Mouse (Mus musculus): ENCODE measurements around the gene Rhou. TPM values are rescaled to one million over a fixed set of nuclear protein-coding genes. Genes with fewer than 3 reads are reported as not detected.

Rhou gene
- polyA plus RNA-seq, 1 experiment from 2014 or later, result 8.4 TPM

DNA sequence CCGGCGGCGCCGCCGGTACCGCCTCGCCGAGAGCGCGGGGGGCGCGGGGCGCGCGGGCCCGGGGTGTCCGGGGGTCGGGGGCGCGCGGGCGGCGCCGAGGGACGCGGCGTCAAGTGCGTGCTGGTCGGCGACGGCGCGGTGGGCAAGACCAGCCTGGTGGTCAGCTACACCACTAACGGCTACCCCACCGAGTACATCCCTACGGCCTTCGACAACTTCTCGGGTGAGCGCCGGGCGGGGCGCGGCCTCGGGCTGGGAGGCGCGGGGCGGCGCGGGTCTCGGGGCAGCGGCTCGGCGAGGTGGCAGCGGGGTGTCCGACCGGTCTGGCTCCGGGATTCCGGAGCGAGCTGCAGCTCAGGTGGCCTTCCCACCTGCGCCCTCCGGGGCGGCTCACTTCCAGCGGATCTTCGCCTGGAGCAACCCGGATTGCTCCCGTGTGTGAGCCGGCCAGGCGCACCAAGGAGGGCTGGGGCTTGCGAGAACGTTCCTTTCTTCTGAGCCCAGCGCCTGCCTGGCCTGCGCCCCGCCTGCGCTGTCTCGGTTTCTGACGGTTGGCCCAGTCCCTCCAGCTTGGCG is 353 bp downstream of the Rhou start:
- under 1% methylated on average over 35 of the region's 77 CpGs for WGBS
- peaks cover 24% of the 10 kb centered on the region for H3K36me3 ChIP-seq
- peak overlapping the region; percentile 73 for H3K4me3 ChIP-seq
- H3K27me3 ChIP-seq, result no peaks in the 10 kb centered on the region
- peak overlapping the region; percentile 88 for H3K9ac ChIP-seq (replicated peaks)
- H3K4me2 ChIP-seq (replicated peaks), result peak overlapping the region; percentile 70
- H3K9me3 ChIP-seq, result no peaks in the 10 kb centered on the region
- peak overlapping the region; percentile 88 for H3K27ac ChIP-seq (replicated peaks)
- peaks cover 19% of the 10 kb centered on the region for H3K4me1 ChIP-seq
- peak; percentile 70 for ATAC-seq (ENCODE audit: low FRiP score, low read depth)

- Histone ChIP-seq H3K27me3 (no peaks in the 10 kb centered on the region), H3K9me3 (no peaks in the 10 kb centered on the region), H3K27ac (replicated peaks) (no peak overlapping the region), H3K4me2 (replicated peaks) (peak overlapping the region; percentile 70), H3K9ac (replicated peaks) (peak overlapping the region; percentile 88; the same call in 1 of the 2 replicates), H3K4me1 (peaks cover 19% of the 10 kb centered on the region), H3K36me3 (peaks cover 28% of the 10 kb centered on the region), H3K4me3 (peak overlapping the region; percentile 73)
- 6% methylated on average over 5 of the region's 5 CpGs for WGBS
- ATAC-seq (ENCODE audit: low FRiP score, low read depth), result no peak
These were observed 1.0 kb downstream of the Rhou start for GRCm38 (mm10) chr8:123654763-123655162.

DNA sequence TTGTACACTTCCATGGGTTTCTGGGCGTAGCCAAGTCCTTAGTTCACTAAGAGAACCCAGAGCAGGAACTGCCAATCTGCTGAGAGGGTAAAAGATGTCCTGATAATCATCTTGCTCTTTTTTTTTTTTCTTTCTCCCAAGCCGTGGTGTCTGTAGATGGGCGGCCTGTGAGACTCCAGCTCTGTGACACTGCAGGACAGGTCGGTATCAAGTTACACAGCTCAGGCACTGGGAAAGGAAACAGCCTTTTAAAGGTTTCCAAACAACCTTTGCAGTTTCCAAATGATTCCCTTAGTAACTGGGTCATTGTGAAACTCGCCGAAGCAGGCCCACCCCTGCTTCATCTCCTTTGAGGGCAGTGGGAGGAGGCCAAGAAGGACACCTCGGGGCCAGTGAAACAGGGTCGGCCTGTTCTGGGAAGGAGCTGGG is 1.6 kb downstream of the Rhou start:
- 4% methylated on average over 8 of the region's 8 CpGs for WGBS
- H3K4me1 ChIP-seq, result peaks cover 19% of the 10 kb centered on the region
- peak overlapping the region; percentile 73 for H3K4me3 ChIP-seq
- H3K9ac ChIP-seq (replicated peaks), result peak overlapping the region; percentile 88; the same call in 1 of the 2 replicates
- no peak overlapping the region for H3K27ac ChIP-seq (replicated peaks)
- H3K4me2 ChIP-seq (replicated peaks), result peak overlapping the region; percentile 70
- H3K9me3 ChIP-seq, result no peaks in the 10 kb centered on the region
- no peaks in the 10 kb centered on the region for H3K27me3 ChIP-seq
- ATAC-seq (ENCODE audit: low FRiP score, low read depth), result no peak
- peaks cover 28% of the 10 kb centered on the region for H3K36me3 ChIP-seq

DNA sequence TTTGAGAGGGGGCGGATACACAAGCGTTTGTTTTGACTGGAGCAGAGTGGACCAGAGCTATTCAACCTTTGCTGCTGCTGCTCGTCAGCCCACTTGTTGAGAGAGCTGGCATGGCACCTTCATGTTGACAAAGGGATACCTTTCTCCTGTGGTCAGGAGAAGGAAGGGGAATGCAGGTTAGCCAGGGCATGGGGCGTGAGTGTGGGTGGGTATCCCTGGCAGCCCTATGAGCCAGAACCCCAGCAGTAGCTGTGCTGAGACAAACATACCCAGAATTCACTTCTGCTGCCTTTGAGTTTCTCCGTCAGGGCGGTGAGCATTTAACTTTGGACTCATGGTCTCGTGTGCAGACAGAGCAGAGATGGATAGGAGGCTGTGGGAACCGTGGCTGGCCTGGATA is 4.1 kb downstream of the Rhou start:
- H3K36me3 ChIP-seq, result peaks cover 50% of the 10 kb centered on the region
- H3K27me3 ChIP-seq, result no peaks in the 10 kb centered on the region
- no peaks in the 10 kb centered on the region for H3K9me3 ChIP-seq
- H3K27ac ChIP-seq (replicated peaks), result no peak overlapping the region
- no peak overlapping the region for H3K4me3 ChIP-seq
- H3K4me2 ChIP-seq (replicated peaks), result no peak overlapping the region
- WGBS, result 91% methylated on average over 8 of the region's 8 CpGs
- no peak overlapping the region for H3K9ac ChIP-seq (replicated peaks)
- no peak for ATAC-seq (ENCODE audit: low FRiP score, low read depth)
- peaks cover 18% of the 10 kb centered on the region for H3K4me1 ChIP-seq

DNA sequence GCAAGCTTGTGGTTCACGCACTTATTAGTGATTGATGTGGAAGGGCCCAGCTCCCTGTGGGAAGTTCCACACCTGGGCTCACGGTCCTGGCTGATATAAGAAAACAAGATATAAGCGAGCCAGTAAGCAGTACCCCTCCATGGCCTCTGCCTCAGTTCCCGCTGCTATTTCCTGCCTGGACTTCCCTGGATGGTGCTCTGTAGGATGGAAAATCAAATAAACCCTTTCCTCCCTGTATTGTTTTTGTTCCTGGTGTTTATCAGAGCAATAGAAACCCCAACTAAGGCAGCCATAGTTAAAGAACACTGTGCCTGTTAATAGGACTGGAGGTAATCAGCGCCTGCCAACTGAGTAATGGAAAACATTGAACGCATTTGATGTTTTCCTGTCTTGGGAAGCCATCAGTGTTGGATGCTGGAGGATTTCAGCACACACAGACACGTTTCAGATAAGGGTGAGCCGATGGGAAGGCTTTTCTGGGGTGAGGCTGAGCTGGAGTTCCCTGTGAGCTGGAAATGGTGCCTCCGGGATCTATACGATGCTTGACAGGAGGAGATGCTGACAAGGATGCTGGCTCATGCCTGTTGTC is 5.8 kb downstream of the Rhou start:
- no peak overlapping the region for H3K9ac ChIP-seq (replicated peaks)
- no peak overlapping the region for H3K4me3 ChIP-seq
- no peak overlapping the region for H3K4me2 ChIP-seq (replicated peaks)
- H3K4me1 ChIP-seq, result peaks cover 13% of the 10 kb centered on the region
- H3K9me3 ChIP-seq, result no peaks in the 10 kb centered on the region
- no peak overlapping the region for H3K27ac ChIP-seq (replicated peaks)
- H3K36me3 ChIP-seq, result peaks cover 67% of the 10 kb centered on the region
- H3K27me3 ChIP-seq, result no peaks in the 10 kb centered on the region
- 89% methylated on average over 10 of the region's 10 CpGs for WGBS
- no peak for ATAC-seq (ENCODE audit: low FRiP score, low read depth)

- Histone ChIP-seq H3K4me3 (no peak overlapping the region), H3K4me1 (no peaks in the 10 kb centered on the region), H3K9me3 (no peaks in the 10 kb centered on the region), H3K27ac (replicated peaks) (no peak overlapping the region), H3K27me3 (no peaks in the 10 kb centered on the region), H3K9ac (replicated peaks) (no peak overlapping the region), H3K4me2 (replicated peaks) (no peak overlapping the region), H3K36me3 (peaks cover 66% of the 10 kb centered on the region)
- no peak for ATAC-seq (ENCODE audit: low FRiP score, low read depth)
- WGBS, result 85% methylated on average over 11 of the region's 11 CpGs
These were observed 7.8 kb downstream of the Rhou start for GRCm38 (mm10) chr8:123661515-123661914.

DNA sequence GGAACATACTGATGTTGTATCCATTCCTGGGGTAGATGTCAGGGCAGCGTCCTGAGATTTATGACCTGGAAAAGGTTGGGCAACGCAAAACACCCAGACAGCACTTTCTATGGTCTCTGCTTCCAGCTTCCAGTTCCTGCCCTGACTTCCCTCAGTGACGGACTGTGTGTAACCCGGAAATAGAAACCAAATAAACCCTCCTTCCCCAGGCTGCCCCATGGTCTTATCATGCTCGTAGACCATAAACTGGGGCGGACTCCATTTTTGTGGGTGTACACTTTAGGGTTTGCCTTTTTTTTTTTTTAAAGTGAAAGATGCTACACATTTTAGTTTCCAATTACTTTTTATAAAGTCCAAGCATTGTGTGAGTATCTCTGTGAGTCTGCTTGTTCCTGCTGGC is 11.9 kb downstream of the Rhou start:
- H3K4me1 ChIP-seq, result no peaks in the 10 kb centered on the region
- H3K4me2 ChIP-seq (replicated peaks), result no peak overlapping the region
- no peak overlapping the region for H3K4me3 ChIP-seq
- no peaks in the 10 kb centered on the region for H3K27me3 ChIP-seq
- no peak overlapping the region for H3K27ac ChIP-seq (replicated peaks)
- 94% methylated on average over 6 of the region's 6 CpGs for WGBS
- no peaks in the 10 kb centered on the region for H3K9me3 ChIP-seq
- no peak overlapping the region for H3K9ac ChIP-seq (replicated peaks)
- H3K36me3 ChIP-seq, result peaks cover 39% of the 10 kb centered on the region
- no peak for ATAC-seq (ENCODE audit: low FRiP score, low read depth)

DNA sequence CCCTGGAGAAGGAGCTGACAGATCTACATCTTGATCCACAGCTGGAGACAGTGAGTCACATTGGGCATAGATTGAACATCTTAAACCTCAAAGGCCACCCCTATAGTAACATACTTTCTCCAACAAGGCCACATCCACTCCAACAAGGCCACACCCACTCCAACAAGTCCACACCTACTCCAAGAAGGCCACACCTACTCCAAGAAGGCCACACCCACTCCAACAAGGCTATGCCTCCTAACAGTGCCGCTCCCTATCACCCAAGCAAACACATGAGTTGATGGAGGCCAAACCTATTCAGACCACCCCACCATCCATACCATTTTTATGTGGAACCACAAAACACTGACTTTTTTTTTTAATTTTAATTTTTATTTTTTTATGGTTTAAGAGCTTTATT is 13.1 kb downstream of the Rhou start:
- 86% methylated on average over 1 of the region's 1 CpGs for WGBS
- no peak for ATAC-seq (ENCODE audit: low FRiP score, low read depth)
- Histone ChIP-seq H3K9me3 (no peaks in the 10 kb centered on the region), H3K4me3 (no peak overlapping the region), H3K27me3 (no peaks in the 10 kb centered on the region), H3K27ac (replicated peaks) (no peak overlapping the region), H3K9ac (replicated peaks) (no peak overlapping the region), H3K36me3 (peaks cover 27% of the 10 kb centered on the region), H3K4me2 (replicated peaks) (no peak overlapping the region), H3K4me1 (no peaks in the 10 kb centered on the region)

DNA sequence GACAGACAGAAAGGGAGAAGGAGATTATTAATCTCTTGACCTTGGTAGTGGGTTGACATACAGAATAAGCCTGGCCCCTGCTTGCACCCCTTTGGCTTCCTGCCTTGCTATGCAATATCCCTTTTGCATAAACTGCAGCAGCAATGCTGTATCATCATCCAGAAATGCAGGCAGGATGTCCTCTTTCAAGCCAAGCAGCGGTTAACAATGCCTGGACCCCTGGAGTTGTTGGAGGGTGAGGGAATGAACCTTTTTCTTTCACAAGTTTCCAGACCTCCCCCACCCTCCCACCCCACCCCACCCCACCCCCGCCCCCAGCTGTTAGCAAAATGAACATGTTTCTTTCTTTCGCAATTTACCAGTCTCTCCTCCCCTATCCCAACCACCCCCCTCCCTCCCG is 15.0 kb downstream of the Rhou start:
- no peak overlapping the region for H3K27ac ChIP-seq (replicated peaks)
- WGBS, result 57% methylated on average over 3 of the region's 4 CpGs
- H3K4me3 ChIP-seq, result no peak overlapping the region
- H3K4me1 ChIP-seq, result no peaks in the 10 kb centered on the region
- no peaks in the 10 kb centered on the region for H3K9me3 ChIP-seq
- ATAC-seq (ENCODE audit: low FRiP score, low read depth), result no peak
- no peaks in the 10 kb centered on the region for H3K27me3 ChIP-seq
- H3K4me2 ChIP-seq (replicated peaks), result no peak overlapping the region
- H3K36me3 ChIP-seq, result peaks cover 10% of the 10 kb centered on the region
- no peak overlapping the region for H3K9ac ChIP-seq (replicated peaks)

GRCm38 (mm10) chr8:123670766-123671165 is 17.0 kb downstream of the Rhou start:
- Histone ChIP-seq H3K36me3 (no peaks in the 10 kb centered on the region), H3K9ac (replicated peaks) (no peak overlapping the region), H3K27ac (replicated peaks) (no peak overlapping the region), H3K27me3 (no peaks in the 10 kb centered on the region), H3K9me3 (no peaks in the 10 kb centered on the region), H3K4me2 (replicated peaks) (no peak overlapping the region), H3K4me3 (no peak overlapping the region), H3K4me1 (peaks cover 8% of the 10 kb centered on the region)
- 62% methylated on average over 7 of the region's 7 CpGs for WGBS
- no peak for ATAC-seq (ENCODE audit: low FRiP score, low read depth)

GRCm38 (mm10) chr8:123671454-123671853 is 17.7 kb downstream of the Rhou start:
- H3K36me3 ChIP-seq, result no peaks in the 10 kb centered on the region
- H3K27me3 ChIP-seq, result no peaks in the 10 kb centered on the region
- no peak overlapping the region for H3K9ac ChIP-seq (replicated peaks)
- no peak overlapping the region for H3K4me3 ChIP-seq
- no peak for ATAC-seq (ENCODE audit: low FRiP score, low read depth)
- H3K4me2 ChIP-seq (replicated peaks), result no peak overlapping the region
- no peak overlapping the region for H3K27ac ChIP-seq (replicated peaks)
- peaks cover 9% of the 10 kb centered on the region for H3K4me1 ChIP-seq
- 56% methylated on average over 7 of the region's 7 CpGs for WGBS
- H3K9me3 ChIP-seq, result no peaks in the 10 kb centered on the region

GRCm38 (mm10) chr8:123672648-123673047 is 18.9 kb downstream of the Rhou start:
- no peak for ATAC-seq (ENCODE audit: low FRiP score, low read depth)
- Histone ChIP-seq H3K9ac (replicated peaks) (no peak overlapping the region), H3K4me3 (no peak overlapping the region), H3K4me2 (replicated peaks) (no peak overlapping the region), H3K27ac (replicated peaks) (no peak overlapping the region), H3K27me3 (no peaks in the 10 kb centered on the region), H3K36me3 (no peaks in the 10 kb centered on the region), H3K4me1 (peaks cover 9% of the 10 kb centered on the region), H3K9me3 (no peaks in the 10 kb centered on the region)
- WGBS, result 75% methylated on average over 6 of the region's 6 CpGs

DNA sequence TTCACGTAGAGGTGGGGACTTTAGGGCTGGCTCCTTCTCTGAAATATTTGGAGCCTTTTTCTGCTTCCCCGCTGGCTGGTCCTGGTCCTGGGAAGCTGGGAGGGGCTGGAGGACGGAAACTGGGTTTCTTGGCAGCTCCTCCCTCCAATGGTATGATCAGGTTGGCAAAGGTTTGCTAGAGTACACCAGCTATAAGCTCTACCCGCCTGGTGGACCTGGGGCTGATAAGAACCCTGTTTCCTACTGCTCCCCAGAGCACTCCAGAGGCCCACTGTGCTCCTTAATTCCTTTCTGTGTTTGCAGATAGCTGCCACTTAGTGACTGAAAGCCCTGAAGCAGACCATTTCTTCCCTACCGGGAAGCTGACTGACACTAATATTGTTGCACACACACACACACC is 21.9 kb downstream of the Rhou start:
- no peak overlapping the region for H3K9ac ChIP-seq (replicated peaks)
- H3K9me3 ChIP-seq, result no peaks in the 10 kb centered on the region
- H3K4me1 ChIP-seq, result peaks cover 9% of the 10 kb centered on the region
- no peak overlapping the region for H3K4me2 ChIP-seq (replicated peaks)
- ATAC-seq (ENCODE audit: low FRiP score, low read depth), result no peak
- WGBS, result 55% methylated on average over 5 of the region's 5 CpGs
- no peaks in the 10 kb centered on the region for H3K36me3 ChIP-seq
- no peak overlapping the region for H3K4me3 ChIP-seq
- H3K27ac ChIP-seq (replicated peaks), result no peak overlapping the region
- no peaks in the 10 kb centered on the region for H3K27me3 ChIP-seq

Data from midbrain, embryonic 12.5 days (tissue).